Mouse (Mus musculus) embryonic facial prominence, embryonic 12.5 days (tissue): ENCODE data around the gene Rac3. TPM values are rescaled to one million over a fixed set of nuclear protein-coding genes. Genes with fewer than 3 reads are reported as not detected.
A peak's percentile ranks its signal among the peaks of the same experiment; 100 is the strongest.
"Not testable (repeated sequence)": the region's sequence is repeated elsewhere in the genome, so short reads cannot be mapped to it uniquely, and the experiment has no call there.

Experiments
- ATAC-seq: fragments of 200-750 bp; cut with Nextera tagmentation; 2 replicates; pipeline ENCODE4 v1.8.0; 2017; ENCODE audit not compliant: insufficient number of reproducible peaks, insufficient read depth, low FRiP score, low TSS enrichment
- H3K27ac ChIP-seq: fragments of 300-500 bp; sonication (generic); 2 replicates; pipeline ENCODE4 v1.5.1; 2016; ENCODE audit warnings: mild to moderate bottlenecking
- H3K27me3 ChIP-seq: fragments of 300-500 bp; sonication (generic); 2 replicates; pipeline ENCODE4 v1.6.1; 2016; ENCODE audit warnings: mild to moderate bottlenecking, moderate library complexity
- H3K36me3 ChIP-seq: fragments of 300-500 bp; sonication (generic); 2 replicates; pipeline ENCODE4 v1.6.1; 2016; ENCODE audit warnings: mild to moderate bottlenecking
- H3K4me1 ChIP-seq: fragments of 300-500 bp; sonication (generic); 2 replicates; pipeline ENCODE4 v1.6.1; 2016
- H3K4me2 ChIP-seq: fragments of 300-500 bp; sonication (generic); replicated peaks from 2 replicates; pipeline ENCODE4 v1.6.1; 2016; ENCODE audit warnings: mild to moderate bottlenecking, moderate library complexity
- H3K4me3 ChIP-seq: fragments of 300-500 bp; sonication (generic); 2 replicates; pipeline ENCODE4 v1.5.1; 2016; ENCODE audit warnings: mild to moderate bottlenecking
- H3K9ac ChIP-seq: fragments of 300-500 bp; sonication (generic); 2 replicates; pipeline ENCODE4 v1.6.1; 2016; ENCODE audit warnings: mild to moderate bottlenecking, moderate library complexity
- H3K9me3 ChIP-seq: fragments of 300-500 bp; sonication (generic); 2 replicates; pipeline ENCODE4 v1.6.1; 2016; ENCODE audit warnings: mild to moderate bottlenecking, moderate library complexity
- WGBS: fragments of 180-500 bp; shearing (Covaris S2); methylation state at CpG from one replicate; pipeline ENCODE4 v1.1.7; 2016; 5-methylcytosine and 5-hydroxymethylcytosine counted together
- polyA plus RNA-seq: library from polyadenylated mRNA; unstranded; fragments of >200 nt; fragmentation: Nextera tagmentation; extraction: Ambion mirVana; gene quantifications from 2 replicates; pipeline ENCODE4 v1.2.1, GENCODE M21; 2016

Gene Rac3
- polyA plus RNA-seq, 1 experiment from 2014 or later: 59.7 TPM

- Histone ChIP-seq H3K36me3 (peaks cover 33% of the 10 kb centered on the region), H3K27me3 (peaks cover 14% of the 10 kb centered on the region; the same call in 1 of the 2 replicates), H3K4me2 (peak overlapping the region; percentile 93), H3K9ac (peak overlapping the region; percentile 86), H3K4me1 (peaks cover 17% of the 10 kb centered on the region), H3K9me3 (no peaks in the 10 kb centered on the region), H3K4me3 (peak overlapping the region; percentile 67), H3K27ac (no peak overlapping the region)
- ATAC-seq: no peak
- WGBS: 18% methylated on average over 21 of the region's 21 CpGs
These were observed 879 bp downstream of the Rac3 start for GRCm38 (mm10) chr11:120722067-120722630.

DNA sequence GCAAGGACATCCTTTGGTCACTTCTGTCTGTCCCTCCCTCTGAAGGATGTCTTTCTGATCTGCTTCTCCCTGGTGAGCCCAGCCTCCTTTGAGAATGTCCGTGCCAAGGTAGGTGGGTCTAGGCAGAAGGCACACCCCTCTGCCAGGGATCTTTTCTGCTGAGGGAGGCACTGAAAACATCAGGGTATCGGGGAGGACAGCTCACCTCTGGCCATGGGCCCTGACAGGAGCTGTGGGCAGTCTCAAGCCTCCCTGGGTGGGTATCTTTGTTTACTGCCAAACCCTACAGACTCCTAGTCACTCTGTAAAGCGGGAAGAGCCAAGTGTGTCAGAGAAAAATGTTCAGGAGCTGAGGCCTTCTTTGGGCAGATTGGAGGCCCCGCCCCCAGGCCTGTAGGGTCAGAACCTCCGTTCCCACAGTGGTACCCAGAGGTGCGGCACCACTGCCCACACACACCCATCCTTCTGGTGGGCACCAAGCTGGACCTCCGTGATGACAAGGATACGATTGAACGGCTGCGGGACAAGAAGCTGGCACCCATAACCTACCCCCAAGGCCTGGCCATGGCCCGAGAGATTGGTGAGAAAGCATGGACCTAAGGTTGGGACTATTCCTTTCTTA lies 1.6 kb downstream of the Rac3 start:
- Histone ChIP-seq H3K4me2 (no peak overlapping the region), H3K4me1 (peaks cover 17% of the 10 kb centered on the region), H3K27me3 (peaks cover 14% of the 10 kb centered on the region; the same call in 1 of the 2 replicates), H3K27ac (no peak overlapping the region), H3K4me3 (no peak overlapping the region), H3K36me3 (peaks cover 26% of the 10 kb centered on the region), H3K9me3 (no peaks in the 10 kb centered on the region), H3K9ac (no peak overlapping the region)
- 87% methylated on average over 11 of the region's 11 CpGs for WGBS
- no peak for ATAC-seq

GRCm38 (mm10) chr11:120723509-120723908 lies 2.2 kb downstream of the Rac3 start:
- Histone ChIP-seq H3K9me3 (no peaks in the 10 kb centered on the region), H3K9ac (peak overlapping the region; percentile 29; the same call in 1 of the 2 replicates), H3K27ac (no peak overlapping the region), H3K36me3 (peaks cover 19% of the 10 kb centered on the region), H3K27me3 (peaks cover 14% of the 10 kb centered on the region; the same call in 1 of the 2 replicates), H3K4me3 (no peak overlapping the region), H3K4me1 (peaks cover 17% of the 10 kb centered on the region), H3K4me2 (no peak overlapping the region)
- ATAC-seq: no peak
- WGBS: 86% methylated on average over 7 of the region's 7 CpGs

DNA sequence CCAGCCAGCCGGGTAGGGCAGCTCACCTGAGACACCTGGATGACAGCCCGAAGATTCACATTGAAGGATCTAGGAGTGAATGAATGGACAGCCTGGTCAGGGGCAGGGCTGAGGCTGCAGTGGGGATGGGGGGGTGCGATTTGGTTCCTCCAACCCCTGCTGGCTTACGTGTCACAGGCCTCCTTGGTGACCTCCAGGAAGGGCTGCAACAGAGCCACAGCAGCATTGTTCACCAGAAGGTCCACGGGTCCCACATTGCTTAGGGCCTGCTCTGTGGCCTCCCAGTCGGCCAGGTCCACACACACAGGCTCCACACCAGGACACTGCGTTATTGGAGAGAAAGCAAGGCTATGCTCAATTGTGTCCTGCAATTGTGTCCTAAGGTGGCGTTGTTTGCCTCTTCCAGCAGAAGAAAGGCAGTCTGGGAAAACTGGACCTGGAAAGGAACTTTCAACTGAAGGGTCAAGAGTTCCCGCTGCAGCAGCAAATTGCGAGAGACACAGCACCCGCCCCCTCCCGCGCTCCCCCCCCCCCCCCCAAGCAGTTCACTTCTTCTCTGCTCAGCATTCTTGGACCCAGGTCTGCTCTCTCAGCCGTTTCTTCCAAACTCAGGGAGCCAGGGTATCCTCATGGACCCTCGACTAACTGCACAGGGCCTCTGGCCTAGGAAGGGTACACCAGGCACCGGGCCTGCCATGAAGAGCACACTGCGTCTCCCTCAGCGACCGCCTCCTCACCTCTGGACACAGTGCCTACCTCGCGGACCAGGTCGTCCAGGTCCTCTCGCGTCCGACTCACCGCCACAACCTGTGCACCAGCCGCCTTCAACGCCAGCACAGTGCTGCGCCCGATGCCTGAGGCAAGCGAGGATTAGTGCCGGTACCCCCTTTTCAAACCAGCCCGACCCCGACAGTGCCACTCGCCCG lies 5.2 kb downstream of the Rac3 start:
- 0 out of 2 replicates have a peak, but pooled peaks have one; percentile 2 for ATAC-seq
- H3K36me3 ChIP-seq: 0 out of 2 replicates have a peak, but pooled peaks cover 6% of the 10 kb centered on the region
- H3K4me1 ChIP-seq: peaks cover 21% of the 10 kb centered on the region; the same call in 1 of the 2 replicates
- H3K27me3 ChIP-seq: peaks cover 14% of the 10 kb centered on the region; the same call in 1 of the 2 replicates
- H3K9me3 ChIP-seq: no peaks in the 10 kb centered on the region
- H3K4me2 ChIP-seq: peak overlapping the region; percentile 81
- 20% methylated on average over 34 of the region's 36 CpGs for WGBS
- peak overlapping the region; percentile 46 for H3K9ac ChIP-seq
- peak overlapping the region; percentile 56 for H3K4me3 ChIP-seq
- no peak overlapping the region for H3K27ac ChIP-seq

DNA sequence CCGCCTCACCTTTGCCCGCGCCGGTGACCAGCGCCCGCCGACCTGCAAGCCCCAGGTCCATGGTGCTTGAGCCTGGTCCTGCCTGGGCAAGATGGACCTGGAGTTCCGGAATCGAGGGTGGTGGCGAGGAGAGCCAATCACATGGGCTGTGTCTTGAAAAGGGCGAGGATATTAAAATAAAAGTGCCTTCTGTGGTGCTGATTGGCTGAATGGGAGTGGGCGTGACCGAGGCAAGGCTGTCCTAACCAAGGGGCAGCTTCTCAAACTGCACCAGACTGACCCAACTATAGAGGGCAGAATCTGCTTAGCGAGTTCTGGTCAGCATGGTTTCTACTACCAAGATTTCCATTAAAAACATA lies 5.9 kb downstream of the Rac3 start, which contains the start of gene Dcxr:
Gene Dcxr (minus strand): TSS at position 113 of the 359 bp plus-strand sequence.
- 0 out of 2 replicates have a peak, but pooled peaks cover 6% of the 10 kb centered on the region for H3K36me3 ChIP-seq
- peak; percentile 79 for ATAC-seq
- H3K27me3 ChIP-seq: peaks cover 8% of the 10 kb centered on the region; the same call in 1 of the 2 replicates
- no peaks in the 10 kb centered on the region for H3K9me3 ChIP-seq
- H3K4me1 ChIP-seq: peaks cover 23% of the 10 kb centered on the region; the same call in 1 of the 2 replicates
- peak within 1 kb of the TSS; percentile 81 for H3K4me2 ChIP-seq
- peak within 1 kb of the TSS; percentile 46 for H3K9ac ChIP-seq
- no peak within 1 kb of the TSS for H3K27ac ChIP-seq
- 1% methylated on average over 14 of the region's 14 CpGs for WGBS
- H3K4me3 ChIP-seq: peak within 1 kb of the TSS; percentile 56

GRCm38 (mm10) chr11:120727564-120727963 lies 6.3 kb downstream of the Rac3 start:
- no peak overlapping the region for H3K4me3 ChIP-seq
- H3K9me3 ChIP-seq: no peaks in the 10 kb centered on the region
- H3K27ac ChIP-seq: no peak overlapping the region
- no peak overlapping the region for H3K9ac ChIP-seq
- ATAC-seq: no peak
- H3K27me3 ChIP-seq: peaks cover 5% of the 10 kb centered on the region; the same call in 1 of the 2 replicates
- H3K36me3 ChIP-seq: 0 out of 2 replicates have a peak, but pooled peaks cover 6% of the 10 kb centered on the region
- WGBS: 56% methylated on average over 12 of the region's 12 CpGs
- H3K4me1 ChIP-seq: peaks cover 25% of the 10 kb centered on the region; the same call in 1 of the 2 replicates
- H3K4me2 ChIP-seq: 0 out of 2 replicates have a peak overlapping the region, but pooled peaks have one; percentile 81

DNA sequence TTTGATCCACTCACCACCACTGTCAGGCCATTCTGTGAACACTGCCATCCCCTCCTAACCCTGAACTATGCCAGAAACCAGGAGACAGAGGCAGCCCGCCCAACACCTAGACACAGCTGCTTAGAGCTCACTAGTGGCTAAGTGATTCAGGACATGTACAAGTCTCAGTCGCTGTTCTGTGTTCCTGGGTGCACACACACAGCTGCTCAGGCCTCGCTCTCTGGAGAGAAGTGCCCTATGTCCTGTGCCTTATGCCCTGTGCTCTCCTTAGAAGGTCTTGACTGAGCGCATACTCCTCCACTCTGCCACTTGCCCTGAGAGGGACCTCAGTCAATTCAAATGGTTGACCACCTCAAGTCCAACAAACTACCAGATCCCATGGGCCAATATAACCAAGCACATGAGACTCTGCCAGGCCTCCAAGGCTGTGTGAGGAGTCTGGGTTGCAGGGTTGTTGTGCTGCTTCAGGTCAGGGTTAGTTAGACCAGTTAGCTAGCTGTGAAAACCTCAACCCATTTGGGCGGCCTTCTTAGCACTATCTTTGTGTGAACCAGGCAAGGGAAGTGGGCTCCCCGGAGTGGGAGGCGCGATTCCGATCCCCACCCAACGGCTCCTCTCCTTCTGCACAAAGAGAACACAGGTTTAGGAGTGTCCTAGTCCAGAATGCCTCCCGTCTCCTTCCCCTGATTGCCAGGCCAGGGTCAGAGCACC lies 7.4 kb downstream of the Rac3 start:
- no peak overlapping the region for H3K4me2 ChIP-seq
- WGBS: 77% methylated on average over 11 of the region's 11 CpGs
- H3K36me3 ChIP-seq: 0 out of 2 replicates have a peak, but pooled peaks cover 1% of the 10 kb centered on the region
- no peak overlapping the region for H3K4me3 ChIP-seq
- peaks cover 27% of the 10 kb centered on the region; the same call in 1 of the 2 replicates for H3K4me1 ChIP-seq
- no peak for ATAC-seq
- H3K27me3 ChIP-seq: peaks cover 5% of the 10 kb centered on the region; the same call in 1 of the 2 replicates
- no peak overlapping the region for H3K9ac ChIP-seq
- no peaks in the 10 kb centered on the region for H3K9me3 ChIP-seq
- no peak overlapping the region for H3K27ac ChIP-seq

- not testable (repeated sequence) for H3K9me3 ChIP-seq, H3K27ac ChIP-seq, H3K36me3 ChIP-seq, H3K27me3 ChIP-seq, H3K9ac ChIP-seq, ATAC-seq
- Histone ChIP-seq H3K4me2 (peak overlapping the region; percentile 39), H3K4me3 (peak overlapping the region; percentile 12; the same call in 1 of the 2 replicates), H3K4me1 (peaks cover 27% of the 10 kb centered on the region; the same call in 1 of the 2 replicates)
- 3% methylated on average over 18 of the region's 21 CpGs for WGBS
These were observed 8.3 kb downstream of the Rac3 start for GRCm38 (mm10) chr11:120729432-120730050.

DNA sequence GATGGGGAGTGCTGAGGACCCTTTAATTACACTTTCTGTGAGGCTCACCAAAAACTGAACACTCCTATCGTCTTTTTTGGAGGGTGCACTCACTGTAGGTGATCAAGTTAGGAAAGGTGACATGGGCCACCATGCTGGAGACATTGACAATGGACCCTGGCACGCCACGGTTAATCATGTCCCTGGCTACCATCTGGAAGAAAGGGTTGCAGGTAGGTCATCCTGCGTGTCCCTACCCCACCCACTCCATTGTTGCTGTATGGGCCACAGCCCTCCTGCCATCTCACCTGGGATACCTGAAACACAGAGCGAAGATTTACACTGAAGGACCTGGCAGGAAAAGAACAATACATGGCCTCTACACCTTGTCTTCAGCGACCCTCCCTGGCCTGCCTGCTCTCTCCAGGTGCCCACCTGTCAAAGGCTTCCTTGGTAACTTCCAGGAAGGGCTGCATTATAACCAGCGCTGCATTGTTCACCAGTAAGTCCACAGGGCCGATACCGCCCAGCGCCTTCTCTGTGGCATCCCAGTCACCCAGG lies 9.1 kb downstream of the Rac3 start:
- Histone ChIP-seq H3K4me3 (no peak overlapping the region), H3K27ac (no peak overlapping the region), H3K4me2 (no peak overlapping the region), H3K4me1 (peaks cover 27% of the 10 kb centered on the region; the same call in 1 of the 2 replicates), H3K27me3 (peaks cover 5% of the 10 kb centered on the region; the same call in 1 of the 2 replicates), H3K9me3 (no peaks in the 10 kb centered on the region), H3K36me3 (no peaks in the 10 kb centered on the region), H3K9ac (no peak overlapping the region)
- ATAC-seq: no peak
- 87% methylated on average over 10 of the region's 10 CpGs for WGBS

DNA sequence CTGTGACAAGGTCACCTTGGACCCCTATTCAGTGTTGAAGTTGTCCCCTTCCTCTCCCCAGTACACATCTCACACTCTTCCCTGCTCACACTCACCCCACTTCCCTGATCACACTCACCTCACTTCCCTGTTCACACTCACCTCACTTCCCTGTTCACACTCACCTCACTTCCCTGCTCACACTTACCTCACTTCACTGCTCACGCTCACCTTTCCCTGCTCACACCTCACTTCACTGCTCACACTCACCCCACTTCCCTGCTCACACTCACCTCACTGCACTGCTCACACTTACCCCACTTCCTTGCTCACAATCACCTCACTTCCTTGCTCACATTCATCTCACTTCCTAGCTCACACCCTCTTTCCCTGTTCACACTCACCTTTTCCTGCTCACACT lies 10.1 kb downstream of the Rac3 start:
- Histone ChIP-seq H3K9ac (no peak overlapping the region), H3K27ac (0 out of 2 replicates have a peak overlapping the region, but pooled peaks have one; percentile 42), H3K9me3 (no peaks in the 10 kb centered on the region), H3K4me3 (no peak overlapping the region), H3K4me2 (no peak overlapping the region), H3K36me3 (no peaks in the 10 kb centered on the region), H3K27me3 (no peaks in the 10 kb centered on the region), H3K4me1 (peaks cover 25% of the 10 kb centered on the region; the same call in 1 of the 2 replicates)
- 89% methylated on average over 1 of the region's 1 CpGs for WGBS
- no peak for ATAC-seq
